Mouse (Mus musculus) heart, adult 11 months (tissue): ENCODE results near the gene Mn1.

ENCODE experiments used
- DNase-seq: peaks from one replicate; pipeline ENCODE4 v3.0.0; 2022

Gene Mn1

GRCm38 (mm10) chr5:111432842-111433241 is 15.7 kb downstream of the Mn1 start:
- DNase-seq, result no peak

GRCm38 (mm10) chr5:111434342-111434842 is 17.2 kb downstream of the Mn1 start:
- DNase-seq, result peak; percentile 91

GRCm38 (mm10) chr5:111436260-111436659 is 19.1 kb downstream of the Mn1 start:
- DNase-seq, result no peak

GRCm38 (mm10) chr5:111437205-111437604 is 20.0 kb downstream of the Mn1 start:
- no peak for DNase-seq

- DNase-seq, result no peak
These were observed 21.2 kb downstream of the Mn1 start for GRCm38 (mm10) chr5:111438336-111438735.

- DNase-seq, result no peak
These were observed 21.7 kb downstream of the Mn1 start for GRCm38 (mm10) chr5:111438821-111439220.

GRCm38 (mm10) chr5:111440264-111440663 is 23.1 kb downstream of the Mn1 start:
- DNase-seq, result no peak

- DNase-seq, result no peak
These were observed 25.1 kb downstream of the Mn1 start for GRCm38 (mm10) chr5:111442151-111442871.

- DNase-seq, result no peak
These were observed 26.5 kb downstream of the Mn1 start for GRCm38 (mm10) chr5:111443636-111444035.

GRCm38 (mm10) chr5:111444361-111444760 is 27.2 kb downstream of the Mn1 start:
- DNase-seq, result no peak

- no peak for DNase-seq
These were observed 29.5 kb downstream of the Mn1 start for GRCm38 (mm10) chr5:111446652-111447051.

GRCm38 (mm10) chr5:111449700-111450099 is 32.5 kb downstream of the Mn1 start:
- no peak for DNase-seq

- DNase-seq, result no peak
These were observed 37.1 kb downstream of the Mn1 start for GRCm38 (mm10) chr5:111454240-111454639.

GRCm38 (mm10) chr5:111454876-111455275 is 37.7 kb downstream of the Mn1 start:
- no peak for DNase-seq

- DNase-seq, result no peak
These were observed 41.5 kb downstream of the Mn1 start for GRCm38 (mm10) chr5:111458675-111459074.

- peak; percentile 99 for DNase-seq
These were observed 48.7 kb downstream of the Mn1 start for GRCm38 (mm10) chr5:111465811-111466299.

GRCm38 (mm10) chr5:111466429-111466828 is 49.3 kb downstream of the Mn1 start:
- peak; percentile 97 for DNase-seq

GRCm38 (mm10) chr5:111467699-111468098 is 50.5 kb downstream of the Mn1 start:
- no peak for DNase-seq

- no peak for DNase-seq
These were observed 52.2 kb downstream of the Mn1 start for GRCm38 (mm10) chr5:111469195-111469882.

GRCm38 (mm10) chr5:111470875-111471274 is 53.7 kb downstream of the Mn1 start:
- no peak for DNase-seq

- DNase-seq, result peak; percentile 96
These were observed 56.3 kb downstream of the Mn1 start for GRCm38 (mm10) chr5:111473425-111473824.

- DNase-seq, result no peak
These were observed 58.6 kb downstream of the Mn1 start for GRCm38 (mm10) chr5:111475721-111476120.

GRCm38 (mm10) chr5:111476141-111476540 is 59.0 kb downstream of the Mn1 start:
- no peak for DNase-seq

GRCm38 (mm10) chr5:111485907-111486306 is 68.7 kb downstream of the Mn1 start:
- no peak for DNase-seq
